11 mouse cellular contexts compared by ENCODE assay signal in genomic region chr4:9115874-9116273, GRCm38 (mm10).
DNase-seq lines count a peak whose midpoint lies in the region; ATAC-seq and TF ChIP-seq lines count a peak whose summit lies in the region.
"Had no signal": no experiment of that assay in that cellular context is flagged by ENCODE, and none has a peak within 500 bp of the region (broad histone marks: within the 10 kb centered on the region; RNA-seq: fewer than 3 reads in every experiment).

No protein-coding gene starts in this region.

- H3K4me1 ChIP-seq in midbrain, embryonic 10.5 days, result peaks cover 41% of the 10 kb centered on the region
- peaks cover 7% of the 10 kb centered on the region; the same call in 1 of the 2 replicates for H3K4me1 ChIP-seq in midbrain, embryonic 15.5 days
- no peaks in the 10 kb centered on the region for H3K4me1 ChIP-seq in G1E (ENCODE audit: insufficient read depth, low read depth, low read length)
- H3K4me1 ChIP-seq in cerebellum, adult 2 months (ENCODE audit: control insufficient read depth, insufficient read depth, low read length), result peaks cover 7% of the 10 kb centered on the region

- H3K9me3 ChIP-seq in midbrain, embryonic 10.5 days (replicated peaks), result no peaks in the 10 kb centered on the region
- H3K9me3 ChIP-seq in midbrain, embryonic 15.5 days, result no peaks in the 10 kb centered on the region
- H3K9me3 ChIP-seq in G1E (replicated peaks), result no peaks in the 10 kb centered on the region
- H3K9me3 ChIP-seq: midbrain, embryonic 13.5 days had no signal

- no peak overlapping the region for H3K4me2 ChIP-seq in midbrain, embryonic 15.5 days
- H3K4me2 ChIP-seq: hindbrain, embryonic 14.5 days; midbrain, embryonic 13.5 days had no signal

- H3K27me3 ChIP-seq in midbrain, embryonic 10.5 days (ENCODE audit: low read depth, poor library complexity, severe bottlenecking), result peaks cover 8% of the 10 kb centered on the region; the same call in 1 of the 2 replicates
- no peaks in the 10 kb centered on the region; the same call in 1 of the 2 replicates for H3K27me3 ChIP-seq in midbrain, embryonic 15.5 days (replicated peaks)
- H3K27me3 ChIP-seq in G1E (ENCODE audit: insufficient read depth, low read length), result no peaks in the 10 kb centered on the region
- no peaks in the 10 kb centered on the region for H3K27me3 ChIP-seq in cerebellum, adult 2 months (ENCODE audit: control insufficient read depth, insufficient read depth, low read length)
- H3K27me3 ChIP-seq: midbrain, embryonic 13.5 days had no signal

- no peak for DNase-seq in midbrain, embryonic 10.5 days (ENCODE audit: low spot score)
- DNase-seq in G1E (ENCODE audit: low spot score), result no peak
- peak; percentile 75 for DNase-seq in embryo, embryonic 10 days (ENCODE audit: low spot score)
- no peak for DNase-seq in adrenal gland, postnatal 14 days
- DNase-seq in cerebellum, adult 2 months, result no peak
- no peak for DNase-seq in left cerebral cortex, adult 8-10 months (ENCODE audit: low spot score in 2 of 2)
- DNase-seq: right cerebral cortex, postnatal 14 days had no signal

- no peak for ATAC-seq in midbrain, embryonic 15.5 days (replicated peaks)
- peak; percentile 57 for ATAC-seq in G1E (ENCODE audit: extremely low read depth, insufficient number of reproducible peaks, low FRiP score, poor library complexity, severe bottlenecking)
- peak; percentile 91 for ATAC-seq in megakaryocyte progenitor cell, adult 5-6 weeks (replicated peaks; ENCODE audit: poor library complexity)
- ATAC-seq: midbrain, embryonic 13.5 days had no signal

- H3K27ac ChIP-seq in midbrain, embryonic 10.5 days (replicated peaks), result peak overlapping the region; percentile 70
- H3K27ac ChIP-seq in midbrain, embryonic 15.5 days, result no peak overlapping the region
- H3K27ac ChIP-seq in cerebellum, adult 2 months (ENCODE audit: insufficient read depth, low read length), result no peak overlapping the region
- H3K27ac ChIP-seq: hindbrain, embryonic 14.5 days; midbrain, embryonic 13.5 days had no signal

- WGBS in midbrain, embryonic 10.5 days, result 23% methylated on average over 7 of the region's 7 CpGs
- 36% methylated on average over 7 of the region's 7 CpGs for WGBS in midbrain, embryonic 15.5 days
- WGBS in cerebellum, adult 2 months, result 77% methylated on average over 7 of the region's 7 CpGs

- H3K9ac ChIP-seq in midbrain, embryonic 15.5 days, result no peak overlapping the region
- H3K9ac ChIP-seq: hindbrain, embryonic 14.5 days; midbrain, embryonic 13.5 days had no signal

- no peaks in the 10 kb centered on the region for H3K36me3 ChIP-seq in midbrain, embryonic 10.5 days
- H3K36me3 ChIP-seq in midbrain, embryonic 15.5 days (replicated peaks), result no peaks in the 10 kb centered on the region
- H3K36me3 ChIP-seq in G1E (replicated peaks), result no peaks in the 10 kb centered on the region
- H3K36me3 ChIP-seq: midbrain, embryonic 13.5 days had no signal

- no peak overlapping the region for H3K4me3 ChIP-seq in midbrain, embryonic 10.5 days
- no peak overlapping the region for H3K4me3 ChIP-seq in midbrain, embryonic 15.5 days
- H3K4me3 ChIP-seq in G1E (ENCODE audit: low read depth, low read length), result no peak overlapping the region
- no peak overlapping the region for H3K4me3 ChIP-seq in cerebellum, adult 2 months (replicated peaks; ENCODE audit: insufficient read depth, low read depth, low read length)
- H3K4me3 ChIP-seq: midbrain, embryonic 13.5 days had no signal

- TF ChIP-seq CTCF in G1E (IDR thresholded peaks at IDR 0.05; ENCODE audit: low read depth, low read length), result no peak
- no peak for TF ChIP-seq CTCF in cerebellum, adult 2 months (IDR thresholded peaks at IDR 0.05; ENCODE audit: borderline replicate concordance, insufficient read depth, low read depth, low read length)

- TF ChIP-seq POLR2A in cerebellum, adult 2 months (IDR thresholded peaks at IDR 0.05; ENCODE audit: borderline replicate concordance, insufficient read depth, low read length), result no peak
